Mouse (Mus musculus) heart, embryonic 10.5 days (tissue): ENCODE data around the gene Mtf2. TPM values are rescaled to one million over a fixed set of nuclear protein-coding genes. Genes with fewer than 3 reads are reported as not detected.
"Not testable (repeated sequence)": the region's sequence is repeated elsewhere in the genome, so short reads cannot be mapped to it uniquely, and the experiment has no call there.

ENCODE experiments used
- DNase-seq: peaks from one replicate; pipeline ENCODE4 v3.0.0-alpha.2; 2017; ENCODE audit warnings: low spot score
- H3K27ac ChIP-seq: fragments of 300-500 bp; sonication (generic); 2 replicates; pipeline ENCODE4 v1.5.1; 2016; ENCODE audit warnings: mild to moderate bottlenecking
- H3K27me3 ChIP-seq: fragments of 300-500 bp; sonication (generic); 2 replicates; pipeline ENCODE4 v1.6.1; 2016; ENCODE audit warnings: mild to moderate bottlenecking; ENCODE audit not compliant: poor library complexity, insufficient read depth, severe bottlenecking
- H3K36me3 ChIP-seq: fragments of 300-500 bp; sonication (generic); 2 replicates; pipeline ENCODE4 v1.6.1; 2016; ENCODE audit warnings: mild to moderate bottlenecking, moderate library complexity
- H3K4me1 ChIP-seq: fragments of 300-500 bp; sonication (generic); 2 replicates; pipeline ENCODE4 v1.6.1; 2016; ENCODE audit warnings: mild to moderate bottlenecking
- H3K4me3 ChIP-seq: fragments of 300-500 bp; sonication (generic); 2 replicates; pipeline ENCODE4 v1.5.1; 2016; ENCODE audit warnings: mild to moderate bottlenecking, moderate library complexity
- H3K9me3 ChIP-seq: fragments of 300-500 bp; sonication (generic); 2 replicates; pipeline ENCODE4 v1.6.1; 2016; ENCODE audit warnings: mild to moderate bottlenecking, moderate library complexity
- WGBS: fragments of 180-500 bp; shearing (Covaris S2); methylation state at CpG from one replicate; pipeline ENCODE4 v1.1.7; 2016; 5-methylcytosine and 5-hydroxymethylcytosine counted together
- polyA plus RNA-seq: library from polyadenylated mRNA; unstranded; fragments of >200 nt; fragmentation: Nextera tagmentation; extraction: Ambion mirVana; gene quantifications from 2 replicates; pipeline ENCODE4 v1.2.1, GENCODE M21; 2016

Gene Mtf2
- polyA plus RNA-seq, 1 experiment from 2014 or later, result 115 TPM

GRCm38 (mm10) chr5:108051026-108051425, 14.4 kb upstream of the Mtf2 start:
- Histone ChIP-seq H3K36me3 (no peaks in the 10 kb centered on the region), H3K4me1 (no peaks in the 10 kb centered on the region), H3K9me3 (no peaks in the 10 kb centered on the region), H3K27me3 (no peaks in the 10 kb centered on the region), H3K4me3 (no peak overlapping the region), H3K27ac (no peak overlapping the region)
- DNase-seq, result no peak
- WGBS, result 79% methylated on average over 2 of the region's 2 CpGs

GRCm38 (mm10) chr5:108051727-108052126, 13.7 kb upstream of the Mtf2 start:
- not testable (repeated sequence) for H3K27me3 ChIP-seq, H3K36me3 ChIP-seq, H3K27ac ChIP-seq, DNase-seq, H3K4me1 ChIP-seq, H3K9me3 ChIP-seq, H3K4me3 ChIP-seq
- 92% methylated on average over 9 of the region's 9 CpGs for WGBS

- Histone ChIP-seq H3K4me1 (no peaks in the 10 kb centered on the region), H3K36me3 (no peaks in the 10 kb centered on the region), H3K27ac (no peak overlapping the region), H3K4me3 (no peak overlapping the region), H3K27me3 (no peaks in the 10 kb centered on the region), H3K9me3 (no peaks in the 10 kb centered on the region)
- no peak for DNase-seq
- 76% methylated on average over 1 of the region's 1 CpGs for WGBS
These were observed 13.3 kb upstream of the Mtf2 start for GRCm38 (mm10) chr5:108052200-108052599.

- Histone ChIP-seq H3K36me3 (no peaks in the 10 kb centered on the region), H3K9me3 (no peaks in the 10 kb centered on the region), H3K27me3 (no peaks in the 10 kb centered on the region), H3K4me3 (no peak overlapping the region), H3K4me1 (no peaks in the 10 kb centered on the region), H3K27ac (no peak overlapping the region)
- DNase-seq, result no peak
- WGBS, result 86% methylated on average over 6 of the region's 6 CpGs
These were observed 11.9 kb upstream of the Mtf2 start for GRCm38 (mm10) chr5:108053566-108053965.

- Histone ChIP-seq H3K27ac (no peak overlapping the region), H3K4me3 (no peak overlapping the region), H3K4me1 (no peaks in the 10 kb centered on the region), H3K36me3 (no peaks in the 10 kb centered on the region), H3K27me3 (no peaks in the 10 kb centered on the region), H3K9me3 (no peaks in the 10 kb centered on the region)
- no peak for DNase-seq
- 91% methylated on average over 9 of the region's 9 CpGs for WGBS
These were observed 5.1 kb upstream of the Mtf2 start for GRCm38 (mm10) chr5:108060413-108060812.

GRCm38 (mm10) chr5:108072301-108072700, 6.8 kb downstream of the Mtf2 start:
- Histone ChIP-seq H3K4me3 (no peak overlapping the region), H3K36me3 (peaks cover 83% of the 10 kb centered on the region), H3K9me3 (no peaks in the 10 kb centered on the region), H3K27ac (no peak overlapping the region), H3K4me1 (no peaks in the 10 kb centered on the region), H3K27me3 (no peaks in the 10 kb centered on the region)
- no peak for DNase-seq
- 98% methylated on average over 1 of the region's 1 CpGs for WGBS

- no peaks in the 10 kb centered on the region for H3K9me3 ChIP-seq
- no peaks in the 10 kb centered on the region for H3K4me1 ChIP-seq
- no peak for DNase-seq
- H3K36me3 ChIP-seq, result peaks cover 79% of the 10 kb centered on the region
- no peaks in the 10 kb centered on the region for H3K27me3 ChIP-seq
- H3K27ac ChIP-seq, result no peak overlapping the region
- no peak overlapping the region for H3K4me3 ChIP-seq
These were observed 10.8 kb downstream of the Mtf2 start for GRCm38 (mm10) chr5:108076241-108076640.

- Histone ChIP-seq H3K27me3 (no peaks in the 10 kb centered on the region), H3K4me3 (no peak overlapping the region), H3K36me3 (peaks cover 77% of the 10 kb centered on the region), H3K27ac (no peak overlapping the region), H3K9me3 (no peaks in the 10 kb centered on the region), H3K4me1 (no peaks in the 10 kb centered on the region)
- 80% methylated on average over 6 of the region's 6 CpGs for whole genome bisulfite sequencing
- no peak for DNase-seq
These were observed 11.5 kb downstream of the Mtf2 start for GRCm38 (mm10) chr5:108076833-108077540.

GRCm38 (mm10) chr5:108079603-108080002, 14.1 kb downstream of the Mtf2 start:
- Histone ChIP-seq H3K9me3 (no peaks in the 10 kb centered on the region), H3K4me1 (no peaks in the 10 kb centered on the region), H3K36me3 (peaks cover 77% of the 10 kb centered on the region), H3K27me3 (no peaks in the 10 kb centered on the region), H3K4me3 (no peak overlapping the region), H3K27ac (no peak overlapping the region)
- DNase-seq, result no peak

GRCm38 (mm10) chr5:108082380-108082779, 16.9 kb downstream of the Mtf2 start:
- WGBS, result 37% methylated on average over 2 of the region's 2 CpGs
- peaks cover 77% of the 10 kb centered on the region for H3K36me3 ChIP-seq
- DNase-seq, result no peak

GRCm38 (mm10) chr5:108085440-108085839, 20.0 kb downstream of the Mtf2 start:
- Histone ChIP-seq H3K27ac (no peak overlapping the region), H3K9me3 (no peaks in the 10 kb centered on the region), H3K4me3 (no peak overlapping the region), H3K27me3 (no peaks in the 10 kb centered on the region), H3K36me3 (peaks cover 88% of the 10 kb centered on the region), H3K4me1 (no peaks in the 10 kb centered on the region)
- WGBS, result 92% methylated on average over 2 of the region's 2 CpGs
- no peak for DNase-seq

More at GRCm38 (mm10) chr5:108082380-108082779, 16.9 kb downstream of the Mtf2 start:
- no peak overlapping the region for H3K4me3 ChIP-seq
- no peak overlapping the region for H3K27ac ChIP-seq
- H3K9me3 ChIP-seq, result no peaks in the 10 kb centered on the region
- no peaks in the 10 kb centered on the region for H3K27me3 ChIP-seq
- no peaks in the 10 kb centered on the region for H3K4me1 ChIP-seq

- H3K9me3 ChIP-seq, H3K27me3 ChIP-seq, H3K4me1 ChIP-seq, H3K27ac ChIP-seq, H3K4me3 ChIP-seq, DNase-seq: not testable (repeated sequence)
- H3K36me3 ChIP-seq, result peaks cover 84% of the 10 kb centered on the region
- 95% methylated on average over 8 of the region's 8 CpGs for WGBS
These were observed 27.3 kb downstream of the Mtf2 start for GRCm38 (mm10) chr5:108092731-108093130.

- DNase-seq, result no peak
- no peak overlapping the region for H3K4me3 ChIP-seq
- no peaks in the 10 kb centered on the region for H3K27me3 ChIP-seq
- no peaks in the 10 kb centered on the region for H3K9me3 ChIP-seq
- no peaks in the 10 kb centered on the region for H3K4me1 ChIP-seq
- peaks cover 80% of the 10 kb centered on the region for H3K36me3 ChIP-seq
- H3K27ac ChIP-seq, result no peak overlapping the region
- WGBS, result 87% methylated on average over 3 of the region's 3 CpGs
These were observed 32.2 kb downstream of the Mtf2 start for GRCm38 (mm10) chr5:108097676-108098075.

GRCm38 (mm10) chr5:108100196-108100595, 34.7 kb downstream of the Mtf2 start:
- no peaks in the 10 kb centered on the region for H3K9me3 ChIP-seq
- peaks cover 76% of the 10 kb centered on the region for H3K36me3 ChIP-seq
- H3K4me3 ChIP-seq, result no peak overlapping the region
- no peaks in the 10 kb centered on the region for H3K4me1 ChIP-seq
- H3K27me3 ChIP-seq, result no peaks in the 10 kb centered on the region
- DNase-seq, result no peak
- no peak overlapping the region for H3K27ac ChIP-seq
